21 mouse cellular contexts compared by ENCODE assay signal in genomic region chr10:69311867-69312266, GRCm38 (mm10).
"Had no signal": no experiment of that assay in that cellular context is flagged by ENCODE, and none has a peak within 500 bp of the region (broad histone marks: within the 10 kb centered on the region; RNA-seq: fewer than 3 reads in every experiment).

No protein-coding gene starts in this region.

- H3K9me3 ChIP-seq: liver, embryonic 13.5 days; liver, embryonic 15.5 days; midbrain, embryonic 10.5 days; neural tube, embryonic 13.5 days; neural tube, embryonic 15.5 days had no signal

- H3K27ac ChIP-seq: liver, embryonic 13.5 days; liver, embryonic 15.5 days; macrophage; midbrain, embryonic 10.5 days; neural tube, embryonic 13.5 days; neural tube, embryonic 15.5 days had no signal

- H3K27me3 ChIP-seq: liver, embryonic 13.5 days; liver, embryonic 15.5 days; neural tube, embryonic 13.5 days; neural tube, embryonic 15.5 days had no signal

- ATAC-seq: liver, postnatal 0 days; midbrain, embryonic 16.5 days had no signal

- H3K4me2 ChIP-seq: liver, embryonic 13.5 days; liver, embryonic 15.5 days; neural tube, embryonic 13.5 days; neural tube, embryonic 15.5 days had no signal

- H3K4me1 ChIP-seq: liver, embryonic 13.5 days; midbrain, embryonic 10.5 days; neural tube, embryonic 13.5 days; neural tube, embryonic 15.5 days had no signal

- H3K9ac ChIP-seq: liver, embryonic 13.5 days; liver, embryonic 15.5 days; liver, postnatal 0 days; neural tube, embryonic 13.5 days; neural tube, embryonic 15.5 days had no signal

- H3K4me3 ChIP-seq: liver, embryonic 13.5 days; liver, embryonic 15.5 days; midbrain, embryonic 10.5 days; myocyte; neural tube, embryonic 13.5 days; neural tube, embryonic 15.5 days had no signal

- DNase-seq: liver, embryonic 13.5 days; liver, postnatal 0 days; lung, adult 2 months; lung, postnatal 14 days; lung, postnatal 36 days; midbrain, embryonic 14.5 days; retina, postnatal 1 day; right cerebral cortex, adult 18-20 months; right cerebral cortex, postnatal 25 days; right cerebral cortex, postnatal 4 days; spleen, adult 18-20 months; thymus, adult 18-20 months; thymus, postnatal 14 days; thymus, postnatal 36 days had no signal

- H3K36me3 ChIP-seq: liver, embryonic 13.5 days; liver, embryonic 15.5 days; midbrain, embryonic 10.5 days; neural tube, embryonic 13.5 days; neural tube, embryonic 15.5 days had no signal
